Mouse (Mus musculus): Measurements from ENCODE around the gene Zzef1.

Gene Zzef1

GRCm38 (mm10) chr11:72807992-72808391, 12.0 kb downstream of the Zzef1 start:
- DNase-seq = no peak

- DNase-seq = peak; percentile 43
Measured at GRCm38 (mm10) chr11:72813687-72814086, 17.7 kb downstream of the Zzef1 start.

GRCm38 (mm10) chr11:72814188-72814587, 18.2 kb downstream of the Zzef1 start:
- DNase-seq = no peak

- DNase-seq = no peak
Measured at GRCm38 (mm10) chr11:72816859-72817258, 20.8 kb downstream of the Zzef1 start.

- no peak for DNase-seq
Measured at GRCm38 (mm10) chr11:72818067-72818466, 22.0 kb downstream of the Zzef1 start.

GRCm38 (mm10) chr11:72821041-72821440, 25.0 kb downstream of the Zzef1 start:
- DNase-seq = no peak

GRCm38 (mm10) chr11:72829869-72830268, 33.8 kb downstream of the Zzef1 start:
- no peak for DNase-seq

- DNase-seq = no peak
Measured at GRCm38 (mm10) chr11:72842731-72843130, 46.7 kb downstream of the Zzef1 start.

GRCm38 (mm10) chr11:72843576-72843975, 47.5 kb downstream of the Zzef1 start:
- DNase-seq = no peak

- DNase-seq = no peak
Measured at GRCm38 (mm10) chr11:72845526-72845925, 49.5 kb downstream of the Zzef1 start.

- no peak for DNase-seq
Measured at GRCm38 (mm10) chr11:72846685-72847084, 50.7 kb downstream of the Zzef1 start.

- DNase-seq = no peak
Measured at GRCm38 (mm10) chr11:72847831-72848628, 52.0 kb downstream of the Zzef1 start.

- DNase-seq = peak; percentile 13
Measured at GRCm38 (mm10) chr11:72850419-72851131, 54.5 kb downstream of the Zzef1 start.

- DNase-seq = no peak
Measured at GRCm38 (mm10) chr11:72851214-72851613, 55.2 kb downstream of the Zzef1 start.

GRCm38 (mm10) chr11:72852122-72852521, 56.1 kb downstream of the Zzef1 start:
- DNase-seq = peak; percentile 17

GRCm38 (mm10) chr11:72853086-72853485, 57.1 kb downstream of the Zzef1 start:
- peak; percentile 62 for DNase-seq

GRCm38 (mm10) chr11:72854251-72854650, 58.2 kb downstream of the Zzef1 start:
- DNase-seq = no peak

- no peak for DNase-seq
Measured at GRCm38 (mm10) chr11:72856764-72857163, 60.7 kb downstream of the Zzef1 start.

- peak; percentile 55 for DNase-seq
Measured at GRCm38 (mm10) chr11:72861236-72861635, 65.2 kb downstream of the Zzef1 start.

GRCm38 (mm10) chr11:72866446-72866845, 70.4 kb downstream of the Zzef1 start:
- DNase-seq = no peak

GRCm38 (mm10) chr11:72872061-72872460, 76.0 kb downstream of the Zzef1 start:
- DNase-seq = no peak

GRCm38 (mm10) chr11:72892623-72893022, 96.6 kb downstream of the Zzef1 start:
- no peak for DNase-seq

GRCm38 (mm10) chr11:72908391-72908790, 112.4 kb downstream of the Zzef1 start:
- DNase-seq = no peak

- DNase-seq = no peak
Measured at GRCm38 (mm10) chr11:72917299-72917996, 121.4 kb downstream of the Zzef1 start.

Measured in right cerebral cortex, adult 18-20 months (tissue).